Mouse (Mus musculus) spleen, adult 2 months (tissue): ENCODE measurements around the gene Gm44965. TPM values are rescaled to one million over a fixed set of nuclear protein-coding genes. Genes with fewer than 3 reads are reported as not detected.
A peak's percentile ranks its signal among the peaks of the same experiment; 100 is the strongest.

Source experiments
- DNase-seq, 2 experiments: peaks; one replicate each; pipeline versions ENCODE4 v3.0.0 to v3.0.0-alpha.2; 2012 to 2021; ENCODE audit warnings: low spot score in 2 of 2, low read depth in 1 of 2
- H3K27ac ChIP-seq: fragments of 200-500 bp; 2 replicates; pipeline ENCODE4 v1.5.1; 2012; ENCODE audit warnings: low read length, inconsistent platforms; ENCODE audit not compliant: insufficient read depth
- H3K27me3 ChIP-seq: fragments of 200-500 bp; 2 replicates; pipeline ENCODE4 v1.6.1; 2012; ENCODE audit warnings: mild to moderate bottlenecking, moderate library complexity, low read length, inconsistent platforms; ENCODE audit not compliant: control insufficient read depth, insufficient read depth
- H3K36me3 ChIP-seq: fragments of 200-500 bp; 2 replicates; pipeline ENCODE4 v1.6.1; 2012; ENCODE audit warnings: mild to moderate bottlenecking, low read length, inconsistent platforms; ENCODE audit not compliant: control insufficient read depth, insufficient read depth
- H3K4me1 ChIP-seq: fragments of 200-500 bp; 2 replicates; pipeline ENCODE4 v1.6.1; 2011; ENCODE audit warnings: inconsistent platforms; ENCODE audit not compliant: control insufficient read depth, insufficient read depth, insufficient read length
- H3K4me3 ChIP-seq: fragments of 200-500 bp; 2 replicates; pipeline ENCODE4 v1.5.1; 2011; ENCODE audit warnings: mild to moderate bottlenecking, inconsistent platforms; ENCODE audit not compliant: insufficient read depth, insufficient read length; ENCODE audit errors: extremely low read depth
- CTCF ChIP-seq: fragments of 200-500 bp; IDR thresholded peaks from 2 replicates; pipeline ENCODE4 v1.5.1; 2011; ENCODE audit warnings: mild to moderate bottlenecking, inconsistent platforms; ENCODE audit not compliant: insufficient read depth, insufficient read length, insufficient replicate concordance; ENCODE audit errors: extremely low read depth
- POLR2A ChIP-seq: fragments of 200-500 bp; IDR thresholded peaks from 2 replicates; pipeline ENCODE4 v1.6.1; 2011; ENCODE audit warnings: low read depth, low read length, inconsistent platforms
- WGBS: fragments of 180-500 bp; shearing (Covaris S2); methylation state at CpG from one replicate; pipeline ENCODE4 v1.1.7; 2018; 5-methylcytosine and 5-hydroxymethylcytosine counted together
- polyA plus RNA-seq: library from polyadenylated mRNA; depleted of rRNA; stranded (reverse); fragments of >200 nt; gene quantifications from 2 replicates; pipeline ENCODE4 v1.2.3, GENCODE M21; 2012

Gene Gm44965
- polyA plus RNA-seq, 1 experiment = not detected

- no peak for DNase-seq
- no peak for TF ChIP-seq CTCF
- TF ChIP-seq POLR2A = no peak
- H3K4me1 ChIP-seq = peaks cover 2% of the 10 kb centered on the region; the same call in 1 of the 2 replicates
- H3K36me3 ChIP-seq = peaks cover 15% of the 10 kb centered on the region
- WGBS = 82% methylated on average over 1 of the region's 1 CpGs
- peaks cover 6% of the 10 kb centered on the region for H3K27me3 ChIP-seq
- no peak overlapping the region for H3K27ac ChIP-seq
- H3K4me3 ChIP-seq = no peak overlapping the region
Observed at GRCm38 (mm10) chr6:48623460-48623859, 29.7 kb downstream of the Gm44965 start.

GRCm38 (mm10) chr6:48626464-48626863 lies 32.7 kb downstream of the Gm44965 start, which contains the start of gene AI854703:
Gene AI854703 (plus strand): TSS chr6:48626764.
- no peak for TF ChIP-seq CTCF
- H3K4me1 ChIP-seq = peaks cover 12% of the 10 kb centered on the region
- H3K27ac ChIP-seq = no peak within 1 kb of the TSS

GRCm38 (mm10) chr6:48626984-48627383 lies 33.2 kb downstream of the Gm44965 start:
- Histone ChIP-seq H3K27me3 (peaks cover 6% of the 10 kb centered on the region), H3K4me3 (peak overlapping the region; percentile 51), H3K36me3 (no peaks in the 10 kb centered on the region), H3K4me1 (peaks cover 12% of the 10 kb centered on the region), H3K27ac (no peak overlapping the region)
- no peak for DNase-seq
- TF ChIP-seq CTCF (no peak), POLR2A (no peak)
- WGBS = 1% methylated on average over 32 of the region's 32 CpGs

More at GRCm38 (mm10) chr6:48626464-48626863, 32.7 kb downstream of the Gm44965 start, which contains the start of gene AI854703:
- Histone ChIP-seq H3K27me3 (peaks cover 6% of the 10 kb centered on the region), H3K36me3 (no peaks in the 10 kb centered on the region), H3K4me3 (peak within 1 kb of the TSS; percentile 51)
- whole genome bisulfite sequencing = 86% methylated on average over 8 of the region's 8 CpGs
- no peak for DNase-seq

GRCm38 (mm10) chr6:48627511-48627924 lies 33.8 kb downstream of the Gm44965 start:
- WGBS = 22% methylated on average over 7 of the region's 7 CpGs
- TF ChIP-seq POLR2A (no peak), CTCF (no peak)
- H3K4me3 ChIP-seq = peak overlapping the region; percentile 51; the same call in 1 of the 2 replicates

DNA sequence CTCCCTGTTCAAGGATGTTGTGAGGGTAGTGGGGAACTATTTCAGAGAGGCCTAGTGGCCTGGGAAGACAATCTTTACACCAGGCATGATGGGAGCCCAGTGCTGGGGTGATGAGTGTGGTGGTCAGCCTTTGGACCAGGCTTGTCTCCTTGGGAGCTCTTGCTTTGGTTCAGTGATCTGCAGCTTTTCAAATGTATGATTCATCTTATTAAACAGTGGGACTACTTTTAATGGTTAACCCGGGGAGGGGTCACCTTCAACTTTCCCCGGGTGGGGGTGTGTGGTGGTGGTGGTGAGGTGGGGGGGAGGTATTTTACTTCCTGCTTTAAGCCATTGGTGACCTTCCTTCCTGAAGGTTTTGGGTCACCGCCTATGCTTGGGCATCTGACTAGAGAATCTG lies 34.6 kb downstream of the Gm44965 start:
- WGBS = 66% methylated on average over 3 of the region's 3 CpGs
- no peaks in the 10 kb centered on the region for H3K36me3 ChIP-seq
- DNase-seq = no peak
- H3K27ac ChIP-seq = no peak overlapping the region
- TF ChIP-seq CTCF = no peak
- peaks cover 6% of the 10 kb centered on the region for H3K27me3 ChIP-seq
- no peak overlapping the region for H3K4me3 ChIP-seq
- H3K4me1 ChIP-seq = peaks cover 12% of the 10 kb centered on the region

More at GRCm38 (mm10) chr6:48627511-48627924, 33.8 kb downstream of the Gm44965 start:
- no peaks in the 10 kb centered on the region for H3K36me3 ChIP-seq
- H3K4me1 ChIP-seq = peaks cover 12% of the 10 kb centered on the region
- H3K27me3 ChIP-seq = peaks cover 6% of the 10 kb centered on the region
- H3K27ac ChIP-seq = no peak overlapping the region
- no peak for DNase-seq

GRCm38 (mm10) chr6:48628808-48629660 lies 35.3 kb downstream of the Gm44965 start:
- peaks cover 12% of the 10 kb centered on the region for H3K4me1 ChIP-seq
- no peak for DNase-seq
- H3K36me3 ChIP-seq = no peaks in the 10 kb centered on the region
- H3K27me3 ChIP-seq = peaks cover 6% of the 10 kb centered on the region
- H3K4me3 ChIP-seq = peak overlapping the region; percentile 57
- WGBS = 11% methylated on average over 54 of the region's 54 CpGs
- H3K27ac ChIP-seq = no peak overlapping the region
- TF ChIP-seq POLR2A = no peak
- no peak for TF ChIP-seq CTCF

DNA sequence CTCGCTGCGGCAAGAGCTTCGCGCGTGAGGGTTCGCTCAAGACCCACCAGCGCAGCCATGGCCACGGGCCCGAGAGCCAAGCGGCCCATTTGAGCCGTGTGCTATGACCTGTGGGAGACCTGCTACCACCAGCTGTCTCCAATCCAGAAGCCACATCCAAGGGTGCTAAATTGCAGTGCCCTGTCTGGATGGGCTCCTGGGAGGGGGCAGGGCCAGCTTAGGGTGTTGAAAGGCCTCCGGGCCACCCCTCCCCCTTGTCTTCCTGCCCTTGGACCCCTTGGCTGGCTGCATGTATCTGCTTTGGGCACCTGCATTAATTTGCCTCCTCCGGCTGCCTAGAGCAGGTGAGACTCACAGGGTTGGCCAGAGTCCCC lies 35.9 kb downstream of the Gm44965 start:
- no peaks in the 10 kb centered on the region for H3K36me3 ChIP-seq
- H3K4me3 ChIP-seq = peak overlapping the region; percentile 57
- WGBS = 25% methylated on average over 13 of the region's 13 CpGs
- TF ChIP-seq POLR2A = no peak
- TF ChIP-seq CTCF = no peak
- no peak for DNase-seq
- peaks cover 12% of the 10 kb centered on the region for H3K4me1 ChIP-seq
- H3K27ac ChIP-seq = no peak overlapping the region
- peaks cover 6% of the 10 kb centered on the region for H3K27me3 ChIP-seq
